Mouse (Mus musculus): ENCODE measurements at regions not wholly inside any gene's neighbourhood (a gene's known extent, or its start where the extent isn't known, plus 50 kb on each side); places are given as distances from the start of the nearest gene placed in this dataset.

DNA sequence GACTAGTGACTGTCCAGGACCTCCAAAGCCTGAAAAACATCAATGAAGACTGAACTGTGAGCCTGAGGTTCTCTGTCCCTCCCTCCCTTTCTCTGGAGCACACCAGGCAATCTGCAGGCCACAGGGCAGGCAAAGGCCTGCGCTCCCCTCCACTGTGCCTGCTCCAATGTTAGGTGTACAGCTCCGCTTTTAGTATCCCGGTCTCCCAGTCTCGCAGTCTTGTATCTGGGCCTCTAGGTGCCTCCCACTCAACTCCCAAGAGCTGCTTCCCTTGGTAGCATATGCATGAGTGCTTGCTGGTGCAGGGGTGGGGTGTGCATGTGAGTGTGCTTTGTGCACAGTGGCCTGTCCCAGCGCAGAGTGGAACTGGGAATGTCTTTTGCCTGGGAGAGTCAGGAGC lies 104.0 kb upstream of the Pja1 start:
- DNase-seq (ENCODE audit: low read depth, low spot score), result no peak
- Histone ChIP-seq H3K27me3 (ENCODE audit: control insufficient read depth, insufficient read depth, low read length, poor library complexity, severe bottlenecking) (no peaks in the 10 kb centered on the region), H3K36me3 (ENCODE audit: control insufficient read depth, insufficient read depth, low read length, poor library complexity, severe bottlenecking) (no peaks in the 10 kb centered on the region)

- Histone ChIP-seq H3K27me3 (ENCODE audit: control insufficient read depth, insufficient read depth, low read length, poor library complexity, severe bottlenecking) (no peaks in the 10 kb centered on the region), H3K36me3 (ENCODE audit: control insufficient read depth, insufficient read depth, low read length, poor library complexity, severe bottlenecking) (no peaks in the 10 kb centered on the region)
- DNase-seq (ENCODE audit: low read depth, low spot score), result peak; percentile 38
Observed at GRCm38 (mm10) chrX:99574441-99575103, 103.5 kb upstream of the Pja1 start.

GRCm38 (mm10) chrX:99570161-99570560 lies 99.1 kb upstream of the Pja1 start:
- no peaks in the 10 kb centered on the region for H3K36me3 ChIP-seq (ENCODE audit: control insufficient read depth, insufficient read depth, low read length, poor library complexity, severe bottlenecking)
- H3K27me3 ChIP-seq (ENCODE audit: control insufficient read depth, insufficient read depth, low read length, poor library complexity, severe bottlenecking), result no peaks in the 10 kb centered on the region
- no peak for DNase-seq (ENCODE audit: low read depth, low spot score)

DNA sequence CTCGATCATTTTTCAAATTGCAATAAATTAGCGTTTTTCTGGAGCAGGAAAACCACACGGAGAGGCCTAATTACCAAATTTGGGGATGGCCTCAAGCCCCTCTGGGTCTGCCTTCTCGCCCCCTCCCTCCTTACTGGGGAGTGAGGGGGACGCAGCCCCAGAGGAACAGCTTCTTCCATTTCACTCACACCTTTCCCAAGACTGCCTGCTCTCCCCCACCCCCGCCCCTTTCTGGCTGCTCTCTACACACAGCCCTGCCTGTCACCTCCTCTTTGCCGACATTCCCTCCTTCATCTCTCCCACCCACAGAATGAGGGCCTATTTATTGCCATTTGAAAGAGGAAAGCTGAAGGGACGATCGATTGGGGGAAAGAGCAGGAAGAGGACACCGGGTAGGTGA lies 97.2 kb upstream of the Pja1 start:
- DNase-seq (ENCODE audit: low read depth, low spot score), result no peak
- Histone ChIP-seq H3K27me3 (ENCODE audit: control insufficient read depth, insufficient read depth, low read length, poor library complexity, severe bottlenecking) (no peaks in the 10 kb centered on the region), H3K36me3 (ENCODE audit: control insufficient read depth, insufficient read depth, low read length, poor library complexity, severe bottlenecking) (no peaks in the 10 kb centered on the region)

DNA sequence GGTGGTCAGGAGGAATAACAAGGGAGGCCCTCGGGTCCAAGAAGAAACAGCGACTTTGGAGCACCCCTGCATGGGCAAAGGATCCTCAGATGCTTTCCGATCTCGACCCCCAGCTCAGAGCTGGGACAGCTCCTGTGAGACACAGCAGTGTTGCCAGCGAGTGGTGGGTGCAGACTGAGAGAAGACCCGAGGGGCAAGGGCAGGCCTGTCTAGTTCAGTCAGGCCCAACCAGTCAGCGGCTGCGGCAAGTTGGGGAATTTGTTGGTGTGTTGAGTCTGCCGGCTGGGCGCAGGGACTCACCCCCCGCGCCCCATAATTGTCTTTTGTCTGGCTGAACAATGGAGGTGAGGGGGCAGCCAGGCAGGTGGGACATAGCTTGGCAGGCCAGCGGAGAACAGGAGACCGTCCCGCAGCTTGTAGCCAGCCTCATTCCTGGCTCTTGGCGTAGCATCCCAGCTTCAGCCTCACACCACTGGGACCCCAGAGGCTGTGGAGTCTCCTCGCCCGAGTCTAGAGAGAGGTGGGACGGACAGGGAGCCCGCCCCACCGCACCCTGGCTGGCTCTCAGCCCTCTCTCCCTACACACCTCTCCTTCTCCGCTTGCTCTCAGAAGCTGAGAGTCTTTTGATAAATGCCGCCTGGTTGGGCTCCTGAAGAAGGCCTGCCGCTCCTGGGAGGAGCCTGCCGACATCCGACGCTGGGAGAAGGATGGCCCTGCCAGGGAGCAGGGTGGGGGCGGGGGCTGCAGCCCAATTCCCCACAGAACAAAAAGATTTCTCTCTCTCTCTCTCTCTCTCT lies 96.5 kb upstream of the Pja1 start:
- Histone ChIP-seq H3K27me3 (ENCODE audit: control insufficient read depth, insufficient read depth, low read length, poor library complexity, severe bottlenecking) (no peaks in the 10 kb centered on the region), H3K36me3 (ENCODE audit: control insufficient read depth, insufficient read depth, low read length, poor library complexity, severe bottlenecking) (no peaks in the 10 kb centered on the region)
- DNase-seq (ENCODE audit: low read depth, low spot score), result no peak

GRCm38 (mm10) chrX:99561995-99562394 lies 90.9 kb upstream of the Pja1 start:
- Histone ChIP-seq H3K36me3 (ENCODE audit: control insufficient read depth, insufficient read depth, low read length, poor library complexity, severe bottlenecking) (no peaks in the 10 kb centered on the region), H3K27me3 (ENCODE audit: control insufficient read depth, insufficient read depth, low read length, poor library complexity, severe bottlenecking) (no peaks in the 10 kb centered on the region)
- no peak for DNase-seq (ENCODE audit: low read depth, low spot score)

- DNase-seq (ENCODE audit: low read depth, low spot score), result no peak
- Histone ChIP-seq H3K36me3 (ENCODE audit: control insufficient read depth, insufficient read depth, low read length, poor library complexity, severe bottlenecking) (no peaks in the 10 kb centered on the region), H3K27me3 (ENCODE audit: control insufficient read depth, insufficient read depth, low read length, poor library complexity, severe bottlenecking) (no peaks in the 10 kb centered on the region)
Observed at GRCm38 (mm10) chrX:99560699-99561098, 89.6 kb upstream of the Pja1 start.

DNA sequence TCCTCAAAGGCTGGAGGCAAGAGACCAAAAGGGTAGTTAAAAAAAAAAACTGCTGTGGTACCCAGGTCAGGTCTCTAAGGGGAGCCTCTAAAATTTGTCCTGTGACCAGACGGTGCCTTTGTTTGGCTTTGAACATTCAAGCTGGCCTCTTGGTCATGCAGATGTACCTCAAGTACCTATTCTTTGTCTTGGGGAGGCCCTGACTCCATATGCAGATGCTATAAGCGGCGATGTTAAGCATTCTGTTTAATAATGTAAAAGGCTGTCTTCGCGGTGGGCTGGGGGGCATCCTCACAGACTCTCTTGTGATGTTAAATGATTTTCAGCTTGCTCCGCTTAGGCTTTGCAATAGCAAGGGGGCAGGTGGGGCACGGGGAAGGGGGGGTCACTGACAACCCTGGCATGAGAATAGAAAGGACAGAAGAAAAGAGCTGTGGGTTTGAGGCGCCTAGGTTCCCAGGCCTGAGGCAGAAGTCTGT lies 85.8 kb upstream of the Pja1 start:
- no peak for DNase-seq (ENCODE audit: low read depth, low spot score)
- H3K36me3 ChIP-seq (ENCODE audit: control insufficient read depth, insufficient read depth, low read length, poor library complexity, severe bottlenecking), result no peaks in the 10 kb centered on the region
- no peaks in the 10 kb centered on the region for H3K27me3 ChIP-seq (ENCODE audit: control insufficient read depth, insufficient read depth, low read length, poor library complexity, severe bottlenecking)

GRCm38 (mm10) chrX:99555976-99556781 lies 85.1 kb upstream of the Pja1 start:
- DNase-seq (ENCODE audit: low read depth, low spot score), result no peak
- Histone ChIP-seq H3K27me3 (ENCODE audit: control insufficient read depth, insufficient read depth, low read length, poor library complexity, severe bottlenecking) (no peaks in the 10 kb centered on the region), H3K36me3 (ENCODE audit: control insufficient read depth, insufficient read depth, low read length, poor library complexity, severe bottlenecking) (no peaks in the 10 kb centered on the region)

- Histone ChIP-seq H3K27me3 (ENCODE audit: control insufficient read depth, insufficient read depth, low read length, poor library complexity, severe bottlenecking) (no peaks in the 10 kb centered on the region), H3K36me3 (ENCODE audit: control insufficient read depth, insufficient read depth, low read length, poor library complexity, severe bottlenecking) (no peaks in the 10 kb centered on the region)
- DNase-seq (ENCODE audit: low read depth, low spot score), result no peak
Observed at GRCm38 (mm10) chrX:99552778-99553177, 81.7 kb upstream of the Pja1 start.

DNA sequence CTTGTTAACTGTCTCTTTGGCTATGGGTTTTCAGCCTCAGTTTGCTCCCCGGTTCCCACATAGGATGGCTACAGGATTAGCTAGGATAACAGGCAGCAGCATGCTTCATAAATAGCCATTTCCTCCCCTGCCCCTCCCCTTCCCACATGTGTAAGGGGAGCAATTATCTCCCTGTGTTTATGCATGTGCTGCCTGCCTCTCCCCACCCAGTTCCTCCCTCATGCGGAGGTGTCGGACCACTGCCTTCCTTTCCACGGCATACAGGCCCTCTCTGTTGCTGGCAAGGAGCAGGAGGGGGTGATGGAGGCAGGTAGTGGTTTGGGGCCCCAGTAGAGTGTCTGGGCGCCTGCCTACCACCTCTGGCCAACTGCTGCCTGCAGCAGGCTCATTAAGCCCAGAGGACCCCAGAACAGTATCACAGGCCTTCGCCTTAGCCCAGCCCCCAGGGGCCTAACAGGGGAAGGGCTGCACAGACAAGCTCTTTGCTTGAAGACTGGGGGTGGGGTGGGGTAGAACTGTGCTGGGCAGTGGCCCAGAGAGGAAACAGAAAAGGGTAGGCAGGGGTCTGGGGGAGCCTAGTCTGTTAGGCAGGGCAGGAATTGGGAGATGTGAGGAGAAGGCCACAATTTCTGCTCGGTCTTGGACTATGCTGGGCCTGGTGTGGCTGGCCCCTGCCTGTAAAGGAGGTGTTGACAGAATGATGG lies 79.1 kb upstream of the Pja1 start:
- no peaks in the 10 kb centered on the region for H3K36me3 ChIP-seq (ENCODE audit: control insufficient read depth, insufficient read depth, low read length, poor library complexity, severe bottlenecking)
- no peaks in the 10 kb centered on the region for H3K27me3 ChIP-seq (ENCODE audit: control insufficient read depth, insufficient read depth, low read length, poor library complexity, severe bottlenecking)
- DNase-seq (ENCODE audit: low read depth, low spot score), result no peak

GRCm38 (mm10) chrX:99548284-99549019 lies 77.4 kb upstream of the Pja1 start:
- Histone ChIP-seq H3K36me3 (ENCODE audit: control insufficient read depth, insufficient read depth, low read length, poor library complexity, severe bottlenecking) (no peaks in the 10 kb centered on the region), H3K27me3 (ENCODE audit: control insufficient read depth, insufficient read depth, low read length, poor library complexity, severe bottlenecking) (no peaks in the 10 kb centered on the region)
- DNase-seq (ENCODE audit: low read depth, low spot score), result no peak

- DNase-seq (ENCODE audit: low read depth, low spot score), result no peak
- no peaks in the 10 kb centered on the region for H3K36me3 ChIP-seq (ENCODE audit: control insufficient read depth, insufficient read depth, low read length, poor library complexity, severe bottlenecking)
- no peaks in the 10 kb centered on the region for H3K27me3 ChIP-seq (ENCODE audit: control insufficient read depth, insufficient read depth, low read length, poor library complexity, severe bottlenecking)
Observed at GRCm38 (mm10) chrX:99544410-99544809, 73.3 kb upstream of the Pja1 start.

DNA sequence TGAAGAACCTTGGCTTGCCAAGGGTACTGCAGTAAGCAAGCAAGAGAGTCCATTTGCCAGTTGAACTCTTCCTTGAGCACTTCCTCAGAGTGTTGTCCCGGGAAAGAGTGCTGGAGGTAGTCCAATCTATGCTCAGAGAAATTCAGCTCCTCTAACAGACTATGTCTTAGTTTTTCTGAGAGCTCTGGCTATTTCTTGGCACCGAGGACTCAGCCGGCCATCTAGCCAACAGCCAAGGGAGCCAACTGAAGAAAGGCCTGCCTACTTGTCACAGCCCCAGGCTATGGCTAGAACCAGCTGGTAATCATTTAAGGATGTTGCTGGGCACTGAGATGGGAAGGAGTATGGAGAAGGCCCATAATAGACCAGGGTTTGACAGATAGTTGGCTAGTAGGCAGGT lies 70.8 kb upstream of the Pja1 start:
- Histone ChIP-seq H3K36me3 (ENCODE audit: control insufficient read depth, insufficient read depth, low read length, poor library complexity, severe bottlenecking) (no peaks in the 10 kb centered on the region), H3K27me3 (ENCODE audit: control insufficient read depth, insufficient read depth, low read length, poor library complexity, severe bottlenecking) (no peaks in the 10 kb centered on the region)
- DNase-seq (ENCODE audit: low read depth, low spot score), result no peak
